Mouse (Mus musculus) CD4-positive naive resting alpha-beta T cell, adult 57 days (primary cell): ENCODE results near the gene AF067061. TPM values are rescaled to one million over a fixed set of nuclear protein-coding genes. Genes with fewer than 3 reads are reported as not detected.

ENCODE experiments used
- total RNA-seq: library from RNA; stranded (reverse); gene quantifications from one replicate; pipeline ENCODE4 v1.2.4, GENCODE M21; 2023

Gene AF067061
- not detected for total RNA-seq

DNA sequence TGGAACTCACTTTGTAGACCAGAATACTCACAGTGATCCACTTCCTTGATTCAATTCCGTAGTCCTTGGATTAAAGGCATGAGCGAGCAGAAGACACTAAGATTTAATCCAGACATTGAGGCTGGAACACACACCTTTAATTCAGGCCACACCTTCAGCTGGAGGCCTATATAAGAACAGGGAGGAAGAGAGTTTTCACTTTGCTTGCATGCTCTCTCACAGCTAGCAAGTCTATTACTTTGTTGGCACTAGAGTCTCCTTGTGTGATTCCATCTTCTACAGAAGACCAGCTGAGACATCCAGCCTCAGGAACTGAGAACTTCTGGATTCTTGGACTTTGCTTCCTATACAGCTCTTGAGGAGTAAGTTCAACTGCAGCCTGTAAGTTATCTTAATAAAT lies at the start of gene AF067061:
Gene AF067061, plus strand, starts transcription at position 245 of the 400 bp plus-strand sequence.

DNA sequence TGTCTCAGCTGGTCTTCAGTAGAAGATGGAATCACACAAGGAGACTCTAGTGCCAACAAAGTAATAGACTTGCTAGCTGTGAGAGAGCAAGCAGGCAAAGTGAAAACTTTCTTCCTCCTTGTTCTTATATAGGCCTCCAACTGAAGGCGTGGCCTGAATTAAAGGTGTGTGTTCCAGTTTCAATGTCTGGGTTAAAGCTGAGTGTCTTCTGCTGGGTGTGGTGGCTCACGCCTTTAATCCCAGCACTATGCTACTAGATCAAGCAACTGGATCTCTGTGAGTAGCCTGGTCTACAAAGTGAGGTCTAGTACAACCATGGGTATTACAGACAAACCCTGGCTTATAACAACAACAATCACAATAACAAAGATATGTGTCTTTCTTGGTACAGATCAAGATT lies 47.1 kb upstream of the AF067061 start, which contains the start of gene Gm21762:
Gene Gm21762, minus strand, starts transcription at position 101 of the 400 bp plus-strand sequence.

DNA sequence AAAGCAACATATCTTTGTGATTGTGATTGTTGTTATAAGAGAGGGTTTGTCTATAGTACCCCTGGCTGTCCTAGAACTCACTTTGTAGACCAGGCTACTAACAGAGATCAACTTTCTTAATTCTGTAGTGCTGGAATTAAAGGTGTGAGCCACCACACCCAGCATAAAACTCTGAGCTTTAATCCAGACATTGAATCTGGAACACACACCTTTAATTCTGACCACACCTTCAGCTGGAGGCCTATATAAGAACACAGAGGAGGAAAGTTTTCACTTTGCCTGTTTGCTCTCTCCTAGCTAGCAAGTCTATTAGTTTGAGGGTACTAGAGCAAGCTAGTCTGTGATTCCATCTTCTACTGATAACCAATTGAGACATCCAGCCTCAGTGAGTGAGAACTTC lies 24.1 kb upstream of the AF067061 start, which contains the start of gene Gm21731:
Gene Gm21731, plus strand, starts transcription at position 301 of the 400 bp plus-strand sequence.

DNA sequence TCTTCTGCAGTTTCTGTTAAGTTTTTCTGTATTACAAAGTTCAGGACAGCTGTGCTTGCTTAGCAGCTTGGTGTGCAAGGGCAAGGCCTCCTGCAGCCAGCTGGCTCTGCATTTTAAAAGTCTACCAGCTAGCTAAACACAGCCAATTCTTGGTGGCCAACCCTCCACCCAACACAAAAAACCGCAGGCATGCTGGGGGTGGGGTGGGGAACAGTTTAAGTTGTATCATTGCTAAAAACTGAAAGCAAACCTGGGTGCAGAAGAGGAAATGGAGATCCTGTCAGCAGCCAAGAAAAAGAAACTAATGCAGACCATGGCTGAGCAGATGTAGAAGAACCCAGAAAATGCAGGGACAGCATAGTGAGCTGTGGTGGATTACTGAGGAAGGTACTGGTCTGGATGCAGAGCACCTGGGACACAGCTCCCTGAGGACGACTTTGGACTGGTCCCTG lies 37.1 kb downstream of the AF067061 start, which contains the start of gene BC147527:
Gene BC147527, plus strand, starts transcription at position 402 of the 452 bp plus-strand sequence.

Other genes with a start within 250 kb of the AF067061 start
- not detected for gene Gm36079, start 236.1 kb upstream of the AF067061 start, total RNA-seq
- not detected for gene Gm21188, start 210.9 kb upstream of the AF067061 start, total RNA-seq
- not detected for gene Gm20767, start 122.9 kb upstream of the AF067061 start, total RNA-seq
- not detected for gene Gm21818, start 90.7 kb upstream of the AF067061 start, total RNA-seq
- gene Gm21762, start 47.2 kb upstream of the AF067061 start, total RNA-seq = not detected
- gene Gm21731, start 24.0 kb upstream of the AF067061 start, total RNA-seq = not detected
- gene BC147527, start 37.3 kb downstream of the AF067061 start, total RNA-seq = 7.1 TPM
- not detected for gene Tcstv3, start 53.8 kb downstream of the AF067061 start, total RNA-seq